Mouse (Mus musculus) heart, adult 2 months (tissue): ENCODE results near the gene Tbxa2r. TPM values are rescaled to one million over a fixed set of nuclear protein-coding genes. Genes with fewer than 3 reads are reported as not detected.

Experiments
- DNase-seq, 2 experiments: peaks; one replicate each; pipeline ENCODE4 v3.0.0; 2021
- H3K27ac ChIP-seq: fragments of 200-600 bp; 2 replicates; pipeline ENCODE4 v1.8.1; 2022
- H3K27me3 ChIP-seq: fragments of 200-500 bp; 2 replicates; pipeline ENCODE4 v1.6.1; 2012; ENCODE audit warnings: mild to moderate bottlenecking, low read length, inconsistent platforms, mixed read lengths; ENCODE audit not compliant: control insufficient read depth, insufficient read depth
- H3K36me3 ChIP-seq: fragments of 200-500 bp; 2 replicates; pipeline ENCODE4 v1.6.1; 2012; ENCODE audit warnings: low read length, inconsistent platforms; ENCODE audit not compliant: control insufficient read depth, insufficient read depth
- H3K4me1 ChIP-seq: fragments of 200-500 bp; 2 replicates; pipeline ENCODE4 v1.6.1; 2011; ENCODE audit warnings: low read length; ENCODE audit not compliant: control insufficient read depth, insufficient read depth
- H3K4me3 ChIP-seq: fragments of 200-600 bp; 2 replicates; pipeline ENCODE4 v1.8.1; 2022
- H3K79me2 ChIP-seq: fragments of 200-500 bp; replicated peaks from 2 replicates; pipeline ENCODE4 v1.6.1; 2012; ENCODE audit warnings: mild to moderate bottlenecking, inconsistent platforms, low read length, moderate library complexity, mixed read lengths; ENCODE audit not compliant: control insufficient read depth, insufficient read depth
- H3K9ac ChIP-seq: fragments of 200-500 bp; 2 replicates; pipeline ENCODE4 v1.6.1; 2012; ENCODE audit warnings: low read depth, mild to moderate bottlenecking, control low read depth, inconsistent platforms, low read length, mixed read lengths
- CTCF ChIP-seq: fragments of 200-600 bp; IDR thresholded peaks from 2 replicates; pipeline ENCODE4 v1.8.1; 2022; ENCODE audit warnings: antibody characterized with exemption, mild to moderate bottlenecking, moderate library complexity
- EP300 ChIP-seq: fragments of 200-500 bp; IDR thresholded peaks from 2 replicates; pipeline ENCODE4 v1.6.1; 2011; ENCODE audit warnings: low read depth, low read length, control low read depth; ENCODE audit not compliant: insufficient read depth
- POLR2A ChIP-seq: fragments of 200-500 bp; IDR thresholded peaks from 2 replicates; pipeline ENCODE4 v1.6.1; 2011; ENCODE audit warnings: mild to moderate bottlenecking, low read depth, low read length, control low read depth; ENCODE audit not compliant: insufficient read depth
- WGBS: fragments of 180-500 bp; shearing (Covaris S2); methylation state at CpG from one replicate; pipeline ENCODE4 v1.1.7; 2018; 5-methylcytosine and 5-hydroxymethylcytosine counted together
- intact Hi-C: fragments of 180-260 bp; cut with DNase I; formaldehyde crosslinking; loops from one replicate; pipeline ENCODE4 v1.15.1; 2025
- polyA plus RNA-seq: library from polyadenylated mRNA; depleted of rRNA; stranded (reverse); fragments of >200 nt; gene quantifications from 2 replicates; pipeline ENCODE4 v1.2.3, GENCODE M21; 2012; rRNA removed
- total RNA-seq, 2 experiments: library from RNA; stranded (reverse); gene quantifications; 2 replicates each; pipeline ENCODE4 v1.2.3; 2021

The Tbxa2r gene
- total and polyA plus RNA-seq, 3 experiments: 3.8 to 7.1 (median 4.1) TPM

- H3K4me1 ChIP-seq: peaks cover 5% of the 10 kb centered on the region
- H3K79me2 ChIP-seq: peaks cover 2% of the 10 kb centered on the region; the same call in 1 of the 2 replicates
- H3K9ac ChIP-seq: no peak overlapping the region
- no peak for DNase-seq
- no peak overlapping the region for H3K27ac ChIP-seq
- intact Hi-C loops: no loop called here
- H3K36me3 ChIP-seq: no peaks in the 10 kb centered on the region
- TF ChIP-seq POLR2A: no peak
- TF ChIP-seq EP300: no peak
- no peak for TF ChIP-seq CTCF
- no peak overlapping the region for H3K4me3 ChIP-seq
- no peaks in the 10 kb centered on the region for H3K27me3 ChIP-seq
- WGBS: 82% methylated on average over 6 of the region's 6 CpGs
Measured at GRCm38 (mm10) chr10:81379809-81380378, 51.4 kb downstream of the Tbxa2r start.

- no peaks in the 10 kb centered on the region; the same call in 1 of the 2 replicates for H3K79me2 ChIP-seq
- H3K9ac ChIP-seq: no peak overlapping the region
- H3K36me3 ChIP-seq: no peaks in the 10 kb centered on the region
- intact Hi-C loops: no loop called here
- H3K4me1 ChIP-seq: peaks cover 6% of the 10 kb centered on the region
- DNase-seq: no peak
- TF ChIP-seq POLR2A (no peak), EP300 (no peak), CTCF (no peak)
- no peak overlapping the region for H3K27ac ChIP-seq
- no peaks in the 10 kb centered on the region for H3K27me3 ChIP-seq
- 22% methylated on average over 5 of the region's 5 CpGs for WGBS
- H3K4me3 ChIP-seq: no peak overlapping the region
Measured at GRCm38 (mm10) chr10:81382039-81382438, 53.5 kb downstream of the Tbxa2r start.

- 7% methylated on average over 54 of the region's 54 CpGs for WGBS
- H3K27me3 ChIP-seq: no peaks in the 10 kb centered on the region
- intact Hi-C loops: no loop called here
Measured at GRCm38 (mm10) chr10:81383802-81384604, 55.5 kb downstream of the Tbxa2r start, which contains the start of the genes Dohh and Gm48551. Dohh (plus strand) TSS chr10:81384428. Gm48551 (plus strand) TSS chr10:81384466.

GRCm38 (mm10) chr10:81384605-81384982, 56.1 kb downstream of the Tbxa2r start:
- H3K27me3 ChIP-seq: no peaks in the 10 kb centered on the region
- TF ChIP-seq EP300: no peak
- TF ChIP-seq POLR2A: no peak
- TF ChIP-seq CTCF: no peak
- H3K9ac ChIP-seq: peak overlapping the region; percentile 73
- WGBS: under 1% methylated on average over 19 of the region's 19 CpGs
- no peaks in the 10 kb centered on the region; the same call in 1 of the 2 replicates for H3K79me2 ChIP-seq
- peak overlapping the region; percentile 94 for H3K27ac ChIP-seq
- peak overlapping the region; percentile 82 for H3K4me3 ChIP-seq
- intact Hi-C loops: no loop called here
- DNase-seq: no peak
- H3K4me1 ChIP-seq: peaks cover 6% of the 10 kb centered on the region
- no peaks in the 10 kb centered on the region for H3K36me3 ChIP-seq

More at GRCm38 (mm10) chr10:81383802-81384604, 55.5 kb downstream of the Tbxa2r start, which contains the start of the genes Dohh and Gm48551:
- DNase-seq: peak; percentile 98 to 99
- TF ChIP-seq EP300: peak; percentile 83; the same call in 1 of the 2 replicates
- TF ChIP-seq CTCF: no peak
- TF ChIP-seq POLR2A: peak; percentile 91
- Histone ChIP-seq H3K4me3 (peak within 1 kb of the TSS; percentile 82), H3K36me3 (no peaks in the 10 kb centered on the region), H3K79me2 (no peaks in the 10 kb centered on the region; the same call in 1 of the 2 replicates), H3K4me1 (peaks cover 4% of the 10 kb centered on the region), H3K27ac (peak within 1 kb of the TSS; percentile 94), H3K9ac (peak within 1 kb of the TSS; percentile 73)

Other genes starting within 250 kb of the Tbxa2r start
Only the 30 nearest of the 33 such genes appear.
- gene Map2k2, start 222.8 kb upstream of the Tbxa2r start, total RNA-seq: 100 to 1,000 TPM; 115 to 123 TPM
- gene Map2k2, start 222.8 kb upstream of the Tbxa2r start, polyA plus RNA-seq: 89.3 and 116 TPM in 2 replicates
- gene Zbtb7a, start 193.5 kb upstream of the Tbxa2r start, total RNA-seq: 10 to 100 TPM; 35.2 to 41.4 TPM
- gene Zbtb7a, start 193.5 kb upstream of the Tbxa2r start, polyA plus RNA-seq: 16.1 and 20.6 TPM in 2 replicates
- 10 to 100 TPM; 14.1 to 16.5 TPM for gene Pias4, start 160.8 kb upstream of the Tbxa2r start, total RNA-seq
- 22.3 and 23.3 TPM in 2 replicates for gene Pias4, start 160.8 kb upstream of the Tbxa2r start, polyA plus RNA-seq
- gene Eef2, start 152.1 kb upstream of the Tbxa2r start, total RNA-seq: 1,000 to 10,000 TPM; 1,027 to 1,244 TPM
- gene Eef2, start 152.1 kb upstream of the Tbxa2r start, polyA plus RNA-seq: 887 and 1,187 TPM in 2 replicates
- 10 to 100 TPM; 27.8 to 29.0 TPM for gene Dapk3, start 145.7 kb upstream of the Tbxa2r start, total RNA-seq
- 30.6 and 35.5 TPM in 2 replicates for gene Dapk3, start 145.7 kb upstream of the Tbxa2r start, polyA plus RNA-seq
- not detected for gene 4930442H23Rik, start 144.9 kb upstream of the Tbxa2r start, total RNA-seq
- not detected in 2 replicates for gene 4930442H23Rik, start 144.9 kb upstream of the Tbxa2r start, polyA plus RNA-seq
- gene Nmrk2, start 126.7 kb upstream of the Tbxa2r start, total RNA-seq: 1 to 10 TPM; 8.7 to 8.8 TPM
- 4.7 and 6.3 TPM in 2 replicates for gene Nmrk2, start 126.7 kb upstream of the Tbxa2r start, polyA plus RNA-seq
- under 1 TPM in 1 of 2 experiments, not detected in 1; 0.09 TPM for gene Atcay, start 97.9 kb upstream of the Tbxa2r start, total RNA-seq
- 0.14 and 0.20 TPM in 2 replicates for gene Atcay, start 97.9 kb upstream of the Tbxa2r start, polyA plus RNA-seq
- 1 to 10 TPM; 1.8 to 2.0 TPM for gene Zfr2, start 95.6 kb upstream of the Tbxa2r start, total RNA-seq
- gene Zfr2, start 95.6 kb upstream of the Tbxa2r start, polyA plus RNA-seq: 5.0 and 6.3 TPM in 2 replicates
- under 1 TPM; 0.48 to 0.86 TPM for gene Matk, start 75.8 kb upstream of the Tbxa2r start, total RNA-seq
- gene Matk, start 75.8 kb upstream of the Tbxa2r start, polyA plus RNA-seq: 0.97 and 1.5 TPM in 2 replicates
- 100 to 1,000 TPM in 1 of 2 experiments, 10 to 100 TPM in 1; 85.7 to 101 TPM for gene Mrpl54, start 61.8 kb upstream of the Tbxa2r start, total RNA-seq
- gene Mrpl54, start 61.8 kb upstream of the Tbxa2r start, polyA plus RNA-seq: 66.7 and 93.2 TPM in 2 replicates
- 100 to 1,000 TPM; 111 to 123 TPM for gene Apba3, start 61.8 kb upstream of the Tbxa2r start, total RNA-seq
- gene Apba3, start 61.8 kb upstream of the Tbxa2r start, polyA plus RNA-seq: 151 TPM in 2 replicates
- gene Tjp3, start 37.1 kb upstream of the Tbxa2r start, total RNA-seq: not detected
- gene Tjp3, start 37.1 kb upstream of the Tbxa2r start, polyA plus RNA-seq: 0.12 and 0.78 TPM in 2 replicates
- 10 to 100 TPM; 27.0 to 28.0 TPM for gene Pip5k1c, start 35.8 kb upstream of the Tbxa2r start, total RNA-seq
- 37.5 and 44.2 TPM in 2 replicates for gene Pip5k1c, start 35.8 kb upstream of the Tbxa2r start, polyA plus RNA-seq
- 10 to 100 TPM; 16.1 to 18.0 TPM for gene Cactin, start 7.6 kb upstream of the Tbxa2r start, total RNA-seq
- gene Cactin, start 7.6 kb upstream of the Tbxa2r start, polyA plus RNA-seq: 15.4 and 18.0 TPM in 2 replicates
- gene Gipc3, start 14.5 kb downstream of the Tbxa2r start, total RNA-seq: 1 to 10 TPM; 5.5 to 6.4 TPM
- 4.7 and 4.8 TPM in 2 replicates for gene Gipc3, start 14.5 kb downstream of the Tbxa2r start, polyA plus RNA-seq
- gene Hmg20b, start 21.7 kb downstream of the Tbxa2r start, total RNA-seq: 10 to 100 TPM; 55.6 to 58.1 TPM
- 44.3 and 54.9 TPM in 2 replicates for gene Hmg20b, start 21.7 kb downstream of the Tbxa2r start, polyA plus RNA-seq
- 10 to 100 TPM; 10.6 to 11.1 TPM for gene Mfsd12, start 28.8 kb downstream of the Tbxa2r start, total RNA-seq
- 9.6 and 10.5 TPM in 2 replicates for gene Mfsd12, start 28.8 kb downstream of the Tbxa2r start, polyA plus RNA-seq
- 1 to 10 TPM in 1 of 2 experiments, under 1 TPM in 1; 0.64 to 1.1 TPM for gene 4930404N11Rik, start 37.1 kb downstream of the Tbxa2r start, total RNA-seq
- 0.32 and 1.2 TPM in 2 replicates for gene 4930404N11Rik, start 37.1 kb downstream of the Tbxa2r start, polyA plus RNA-seq
- 10 to 100 TPM; 29.9 to 31.5 TPM for gene Fzr1, start 49.8 kb downstream of the Tbxa2r start, total RNA-seq
- gene Fzr1, start 49.8 kb downstream of the Tbxa2r start, polyA plus RNA-seq: 49.3 and 56.1 TPM in 2 replicates
- gene Dohh, start 55.7 kb downstream of the Tbxa2r start, total RNA-seq: 10 to 100 TPM; 46.6 to 53.8 TPM
- 48.5 and 56.9 TPM in 2 replicates for gene Dohh, start 55.7 kb downstream of the Tbxa2r start, polyA plus RNA-seq
- 1 to 10 TPM in 1 of 2 experiments, under 1 TPM in 1; 0.73 to 1.9 TPM for gene Gm48551, start 55.7 kb downstream of the Tbxa2r start, total RNA-seq
- 2.1 and 3.5 TPM in 2 replicates for gene Gm48551, start 55.7 kb downstream of the Tbxa2r start, polyA plus RNA-seq
- 1 to 10 TPM in 1 of 2 experiments, not detected in 1; 1.2 TPM for gene Gm48552, start 60.3 kb downstream of the Tbxa2r start, total RNA-seq
- 0.88 and 1.2 TPM in 2 replicates for gene Gm48552, start 60.3 kb downstream of the Tbxa2r start, polyA plus RNA-seq
- 1 to 10 TPM; 2.0 to 2.3 TPM for gene Smim24, start 64.3 kb downstream of the Tbxa2r start, total RNA-seq
- 8.3 and 8.6 TPM in 2 replicates for gene Smim24, start 64.3 kb downstream of the Tbxa2r start, polyA plus RNA-seq
- 100 to 1,000 TPM in 1 of 2 experiments, 10 to 100 TPM in 1; 94.2 to 104 TPM for gene Nfic, start 126.9 kb downstream of the Tbxa2r start, total RNA-seq
- gene Nfic, start 126.9 kb downstream of the Tbxa2r start, polyA plus RNA-seq: 59.9 and 80.1 TPM in 2 replicates
- gene Celf5, start 154.0 kb downstream of the Tbxa2r start, total RNA-seq: under 1 TPM in 1 of 2 experiments, not detected in 1; 0.16 TPM
- gene Celf5, start 154.0 kb downstream of the Tbxa2r start, polyA plus RNA-seq: 0.39 and 0.73 TPM in 2 replicates
- 10 to 100 TPM; 68.6 to 74.2 TPM for gene Ncln, start 167.7 kb downstream of the Tbxa2r start, total RNA-seq
- 107 and 116 TPM in 2 replicates for gene Ncln, start 167.7 kb downstream of the Tbxa2r start, polyA plus RNA-seq
- 1 to 10 TPM in 1 of 2 experiments, under 1 TPM in 1; 0.81 to 1.1 TPM for gene S1pr4, start 171.4 kb downstream of the Tbxa2r start, total RNA-seq
- gene S1pr4, start 171.4 kb downstream of the Tbxa2r start, polyA plus RNA-seq: 2.0 and 3.1 TPM in 2 replicates
- 1 to 10 TPM; 1.1 to 1.5 TPM for gene Gna15, start 195.5 kb downstream of the Tbxa2r start, total RNA-seq
- 1.1 and 1.2 TPM in 2 replicates for gene Gna15, start 195.5 kb downstream of the Tbxa2r start, polyA plus RNA-seq
- 10 to 100 TPM; 46.6 to 53.5 TPM for gene Gna11, start 216.5 kb downstream of the Tbxa2r start, total RNA-seq
- 68.0 and 81.9 TPM in 2 replicates for gene Gna11, start 216.5 kb downstream of the Tbxa2r start, polyA plus RNA-seq